Mouse (Mus musculus): ENCODE measurements around the gene Tspan2. TPM values are rescaled to one million over a fixed set of nuclear protein-coding genes. Genes with fewer than 3 reads are reported as not detected.

Tspan2 gene
- polyA plus RNA-seq, 1 experiment from 2014 or later: 34.8 TPM

DNA sequence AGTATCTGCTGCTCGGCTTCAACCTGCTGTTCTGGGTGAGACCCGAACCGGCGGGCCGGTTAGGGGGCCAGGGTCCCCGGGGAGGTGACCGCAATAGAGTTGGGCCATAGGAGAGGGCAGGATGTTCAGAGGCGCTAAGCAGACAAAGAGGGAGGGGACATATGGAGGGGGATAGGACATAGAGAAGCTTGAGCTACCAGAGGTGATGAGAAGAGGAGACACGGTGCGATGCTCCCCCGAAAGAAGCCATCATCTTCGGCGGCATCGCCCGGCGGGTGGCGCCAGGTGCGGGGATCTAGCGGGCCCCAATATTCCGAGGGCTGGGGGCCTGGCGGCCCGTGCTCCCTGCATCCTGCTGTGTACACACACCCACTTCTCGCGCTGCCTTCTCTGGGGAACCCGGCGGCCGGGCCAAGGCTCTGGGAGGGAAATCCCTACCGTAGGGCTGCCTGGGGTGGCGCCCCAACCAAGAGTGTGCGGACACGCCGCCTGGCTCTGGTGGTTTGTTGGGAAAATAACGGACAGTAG lies 766 bp downstream of the Tspan2 start:
- Histone ChIP-seq H3K27ac (replicated peaks in 1 of 2; ENCODE audit: control insufficient read depth in 1 of 2, insufficient read depth in 1 of 2, low read depth in 2 of 2, low read length in 2 of 2) (peak overlapping the region; percentile 60 to 96), H3K4me2 (ENCODE audit: low read length) (peak overlapping the region; percentile 91), H3K4me1 (ENCODE audit: control insufficient read depth in 2 of 2, insufficient read depth in 2 of 2, low read length in 2 of 2) (peaks cover 13 to 41% of the 10 kb centered on the region in 2 experiments), H3K27me3 (ENCODE audit: control insufficient read depth, insufficient read depth, low read length) (no peaks in the 10 kb centered on the region), H3K9ac (ENCODE audit: low read length) (peak overlapping the region; percentile 89), H3K36me3 (ENCODE audit: control insufficient read depth, insufficient read depth, low read length) (no peaks in the 10 kb centered on the region), H3K9me3 (ENCODE audit: control insufficient read depth, low read length) (no peaks in the 10 kb centered on the region), H3K4me3 (ENCODE audit: control insufficient read depth in 1 of 2, insufficient read depth in 1 of 2, low read depth in 1 of 2, low read length in 2 of 2) (peak overlapping the region; percentile 90)
- WGBS: under 1% methylated on average over 30 of the region's 33 CpGs
- peak; percentile 49 for ATAC-seq (ENCODE audit: insufficient number of reproducible peaks, insufficient read depth, low FRiP score, low read depth)

- Histone ChIP-seq H3K36me3 (ENCODE audit: control insufficient read depth, insufficient read depth, low read length) (no peaks in the 10 kb centered on the region), H3K9me3 (ENCODE audit: control insufficient read depth, low read length) (no peaks in the 10 kb centered on the region), H3K4me3 (ENCODE audit: control insufficient read depth in 1 of 2, insufficient read depth in 1 of 2, low read depth in 1 of 2, low read length in 2 of 2) (peak overlapping the region; percentile 90), H3K4me1 (ENCODE audit: control insufficient read depth in 2 of 2, insufficient read depth in 2 of 2, low read length in 2 of 2) (peaks cover 13 to 41% of the 10 kb centered on the region in 2 experiments), H3K4me2 (ENCODE audit: low read length) (peak overlapping the region; percentile 91), H3K9ac (ENCODE audit: low read length) (peak overlapping the region; percentile 89), H3K27me3 (ENCODE audit: control insufficient read depth, insufficient read depth, low read length) (no peaks in the 10 kb centered on the region), H3K27ac (replicated peaks in 1 of 2; ENCODE audit: control insufficient read depth in 1 of 2, insufficient read depth in 1 of 2, low read depth in 2 of 2, low read length in 2 of 2) (peak overlapping the region in 1 of 2 experiments; percentile 96; a peak in 1 of 4 replicates)
- ATAC-seq (ENCODE audit: insufficient number of reproducible peaks, insufficient read depth, low FRiP score, low read depth): no peak
- 30% methylated on average over 6 of the region's 6 CpGs for WGBS
Observed at GRCm38 (mm10) chr3:102735638-102736037, 1.3 kb downstream of the Tspan2 start.

DNA sequence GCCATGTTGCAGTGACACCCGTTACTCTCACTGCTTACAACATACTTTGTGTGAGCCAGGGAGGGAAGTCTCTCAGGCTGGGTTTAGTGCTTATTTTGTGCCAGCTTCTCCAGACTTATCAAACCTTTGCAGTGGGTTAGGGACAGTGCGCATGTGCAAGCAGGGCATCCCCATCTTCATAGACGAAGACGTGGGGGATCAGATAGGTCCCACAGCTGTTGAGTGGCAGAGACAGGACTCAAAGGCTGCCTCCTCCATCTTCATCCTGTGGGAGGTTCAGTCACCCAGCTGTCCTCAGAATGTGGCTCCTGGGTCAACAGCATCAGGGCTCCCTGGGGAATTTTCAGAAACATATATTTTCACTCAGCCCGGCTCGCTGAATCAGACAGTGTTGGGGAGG lies 2.1 kb downstream of the Tspan2 start:
- 66% methylated on average over 6 of the region's 6 CpGs for WGBS
- Histone ChIP-seq H3K36me3 (ENCODE audit: control insufficient read depth, insufficient read depth, low read length) (no peaks in the 10 kb centered on the region), H3K4me3 (ENCODE audit: control insufficient read depth in 1 of 2, insufficient read depth in 1 of 2, low read depth in 1 of 2, low read length in 2 of 2) (no peak overlapping the region), H3K9me3 (ENCODE audit: control insufficient read depth, low read length) (no peaks in the 10 kb centered on the region), H3K27me3 (ENCODE audit: control insufficient read depth, insufficient read depth, low read length) (no peaks in the 10 kb centered on the region), H3K4me1 (ENCODE audit: control insufficient read depth in 2 of 2, insufficient read depth in 2 of 2, low read length in 2 of 2) (peaks cover 15 to 44% of the 10 kb centered on the region in 2 experiments), H3K27ac (replicated peaks in 1 of 2; ENCODE audit: control insufficient read depth in 1 of 2, insufficient read depth in 1 of 2, low read depth in 2 of 2, low read length in 2 of 2) (no peak overlapping the region), H3K9ac (ENCODE audit: low read length) (no peak overlapping the region), H3K4me2 (ENCODE audit: low read length) (peak overlapping the region; percentile 91; the same call in 1 of the 2 replicates)
- ATAC-seq (ENCODE audit: insufficient number of reproducible peaks, insufficient read depth, low FRiP score, low read depth): no peak

DNA sequence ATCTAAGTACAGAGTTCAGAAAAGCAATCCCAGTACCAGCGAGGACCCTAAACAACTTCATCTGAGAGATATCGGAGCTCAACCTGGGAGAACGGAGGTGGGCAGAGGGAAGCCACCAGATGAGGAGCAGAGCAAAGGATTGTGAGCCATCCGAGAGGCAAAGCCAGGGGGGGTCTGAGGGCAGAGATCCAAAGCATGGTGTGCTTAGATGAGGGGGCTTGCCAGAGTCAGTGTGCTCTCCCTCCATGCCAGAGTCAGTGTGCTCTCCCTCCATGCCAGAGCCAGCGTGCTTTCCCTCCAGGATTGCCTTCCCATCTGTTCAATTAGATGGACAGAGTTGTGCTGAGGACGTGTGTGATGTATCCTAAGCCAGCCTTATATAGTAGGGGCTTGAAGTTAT lies 2.8 kb downstream of the Tspan2 start:
- Histone ChIP-seq H3K4me1 (ENCODE audit: control insufficient read depth in 2 of 2, insufficient read depth in 2 of 2, low read length in 2 of 2) (peaks cover 16 to 48% of the 10 kb centered on the region in 2 experiments), H3K9me3 (ENCODE audit: control insufficient read depth, low read length) (no peaks in the 10 kb centered on the region), H3K4me3 (ENCODE audit: control insufficient read depth in 1 of 2, insufficient read depth in 1 of 2, low read depth in 1 of 2, low read length in 2 of 2) (no peak overlapping the region), H3K4me2 (ENCODE audit: low read length) (0 out of 2 replicates have a peak overlapping the region, but pooled peaks have one; percentile 21), H3K27me3 (ENCODE audit: control insufficient read depth, insufficient read depth, low read length) (no peaks in the 10 kb centered on the region), H3K27ac (replicated peaks in 1 of 2; ENCODE audit: control insufficient read depth in 1 of 2, insufficient read depth in 1 of 2, low read depth in 2 of 2, low read length in 2 of 2) (no peak overlapping the region), H3K9ac (ENCODE audit: low read length) (0 out of 2 replicates have a peak overlapping the region, but pooled peaks have one; percentile 30), H3K36me3 (ENCODE audit: control insufficient read depth, insufficient read depth, low read length) (no peaks in the 10 kb centered on the region)
- no peak for ATAC-seq (ENCODE audit: insufficient number of reproducible peaks, insufficient read depth, low FRiP score, low read depth)
- 74% methylated on average over 6 of the region's 6 CpGs for WGBS

DNA sequence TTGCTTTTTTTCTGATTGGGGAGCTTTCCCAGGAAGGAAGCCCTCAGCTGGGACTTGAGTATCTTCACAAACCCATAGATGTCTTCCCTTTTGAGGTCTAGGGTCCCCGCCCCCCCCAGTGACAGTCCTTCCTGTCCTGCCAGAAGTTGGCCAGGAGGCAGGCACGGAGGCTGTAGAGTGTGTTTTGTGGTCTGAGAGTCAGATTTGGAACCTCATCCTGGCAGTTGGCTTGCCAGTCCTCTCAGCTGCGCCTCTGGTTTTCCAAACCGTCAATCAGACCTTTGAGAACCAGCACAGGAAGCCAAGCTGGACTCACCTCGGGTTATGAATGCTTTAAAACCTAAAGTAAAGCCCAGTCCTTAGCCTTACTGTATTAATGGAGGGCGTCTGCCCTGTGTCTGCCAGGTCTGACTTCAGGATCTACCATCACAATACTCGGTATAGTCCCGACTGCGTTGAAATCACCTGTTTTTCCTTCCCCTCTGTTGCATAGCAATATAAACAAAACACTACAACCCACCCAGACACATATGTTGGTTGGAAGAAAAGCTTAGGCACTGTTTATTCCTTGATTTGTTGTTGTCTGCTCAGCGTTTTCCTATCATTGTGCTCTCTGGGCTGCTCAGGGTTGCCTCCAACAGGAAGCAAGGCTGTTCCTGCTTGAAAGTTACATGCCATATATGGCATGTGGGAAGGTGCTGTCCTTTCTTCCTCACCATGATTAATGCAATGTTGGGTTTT lies 4.0 kb downstream of the Tspan2 start:
- H3K27me3 ChIP-seq (ENCODE audit: control insufficient read depth, insufficient read depth, low read length): no peaks in the 10 kb centered on the region
- H3K4me1 ChIP-seq (ENCODE audit: control insufficient read depth in 2 of 2, insufficient read depth in 2 of 2, low read length in 2 of 2): peaks cover 18 to 57% of the 10 kb centered on the region in 2 experiments
- no peak for ATAC-seq (ENCODE audit: insufficient number of reproducible peaks, insufficient read depth, low FRiP score, low read depth)
- no peak overlapping the region for H3K9ac ChIP-seq (ENCODE audit: low read length)
- WGBS: 54% methylated on average over 10 of the region's 10 CpGs
- 0 out of 2 replicates have a peak overlapping the region, but pooled peaks have one; percentile 16 for H3K4me2 ChIP-seq (ENCODE audit: low read length)
- H3K36me3 ChIP-seq (ENCODE audit: control insufficient read depth, insufficient read depth, low read length): no peaks in the 10 kb centered on the region
- no peaks in the 10 kb centered on the region for H3K9me3 ChIP-seq (ENCODE audit: control insufficient read depth, low read length)
- peak overlapping the region; percentile 15 to 51; a peak in 3 of 4 replicates for H3K27ac ChIP-seq (replicated peaks in 1 of 2; ENCODE audit: control insufficient read depth in 1 of 2, insufficient read depth in 1 of 2, low read depth in 2 of 2, low read length in 2 of 2)
- no peak overlapping the region for H3K4me3 ChIP-seq (ENCODE audit: control insufficient read depth in 1 of 2, insufficient read depth in 1 of 2, low read depth in 1 of 2, low read length in 2 of 2)

DNA sequence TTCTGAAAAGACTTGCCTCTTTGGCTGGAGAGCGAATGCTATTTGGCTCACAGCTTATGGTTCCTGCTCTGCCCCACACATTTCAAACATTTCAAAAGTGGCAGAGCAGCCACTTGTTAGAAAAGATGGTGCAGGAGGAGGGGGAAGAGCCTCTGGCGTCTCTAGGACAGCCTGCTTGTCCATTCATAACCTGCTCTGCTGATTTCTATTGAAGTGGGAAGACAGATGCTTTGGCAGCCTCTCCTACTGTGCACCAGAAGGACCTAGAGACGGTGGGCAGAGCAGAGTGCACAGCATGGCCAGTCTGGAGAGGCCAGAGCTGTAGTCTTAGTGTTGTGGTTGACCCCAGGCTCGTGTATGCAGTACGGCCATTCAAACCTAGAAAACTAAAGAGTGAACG lies 4.6 kb downstream of the Tspan2 start:
- Histone ChIP-seq H3K27me3 (ENCODE audit: control insufficient read depth, insufficient read depth, low read length) (no peaks in the 10 kb centered on the region), H3K4me1 (ENCODE audit: control insufficient read depth in 2 of 2, insufficient read depth in 2 of 2, low read length in 2 of 2) (peaks cover 19 to 60% of the 10 kb centered on the region in 2 experiments), H3K36me3 (ENCODE audit: control insufficient read depth, insufficient read depth, low read length) (no peaks in the 10 kb centered on the region), H3K27ac (replicated peaks in 1 of 2; ENCODE audit: control insufficient read depth in 1 of 2, insufficient read depth in 1 of 2, low read depth in 2 of 2, low read length in 2 of 2) (peak overlapping the region in 1 of 2 experiments; percentile 29; a peak in 1 of 4 replicates), H3K9ac (ENCODE audit: low read length) (no peak overlapping the region), H3K4me3 (ENCODE audit: control insufficient read depth in 1 of 2, insufficient read depth in 1 of 2, low read depth in 1 of 2, low read length in 2 of 2) (no peak overlapping the region), H3K4me2 (ENCODE audit: low read length) (no peak overlapping the region), H3K9me3 (ENCODE audit: control insufficient read depth, low read length) (no peaks in the 10 kb centered on the region)
- ATAC-seq (ENCODE audit: insufficient number of reproducible peaks, insufficient read depth, low FRiP score, low read depth): no peak
- 78% methylated on average over 6 of the region's 6 CpGs for WGBS

GRCm38 (mm10) chr3:102742725-102743124 lies 8.4 kb downstream of the Tspan2 start:
- Histone ChIP-seq H3K4me2 (ENCODE audit: low read length) (no peak overlapping the region), H3K4me1 (ENCODE audit: control insufficient read depth in 2 of 2, insufficient read depth in 2 of 2, low read length in 2 of 2) (peaks cover 19 to 51% of the 10 kb centered on the region in 2 experiments), H3K9me3 (ENCODE audit: control insufficient read depth, low read length) (no peaks in the 10 kb centered on the region), H3K27ac (replicated peaks in 1 of 2; ENCODE audit: control insufficient read depth in 1 of 2, insufficient read depth in 1 of 2, low read depth in 2 of 2, low read length in 2 of 2) (peak overlapping the region in 1 of 2 experiments; percentile 41; a peak in 1 of 4 replicates), H3K4me3 (ENCODE audit: control insufficient read depth in 1 of 2, insufficient read depth in 1 of 2, low read depth in 1 of 2, low read length in 2 of 2) (no peak overlapping the region), H3K27me3 (ENCODE audit: control insufficient read depth, insufficient read depth, low read length) (no peaks in the 10 kb centered on the region), H3K9ac (ENCODE audit: low read length) (no peak overlapping the region), H3K36me3 (ENCODE audit: control insufficient read depth, insufficient read depth, low read length) (0 out of 2 replicates have a peak, but pooled peaks cover 6% of the 10 kb centered on the region)
- no peak for ATAC-seq (ENCODE audit: insufficient number of reproducible peaks, insufficient read depth, low FRiP score, low read depth)
- 57% methylated on average over 4 of the region's 4 CpGs for WGBS

All from heart, embryonic 14.5 days (tissue).